Mouse (Mus musculus) bone marrow, adult 2 months (tissue): ENCODE data around the gene Prkacb.
"Not testable (repeated sequence)": the region's sequence is repeated elsewhere in the genome, so short reads cannot be mapped to it uniquely, and the experiment has no call there.

Source experiments
- CTCF ChIP-seq: fragments of 200-500 bp; IDR thresholded peaks from 2 replicates; pipeline ENCODE4 v1.5.1; 2011; ENCODE audit warnings: low read length, control low read depth; ENCODE audit not compliant: control insufficient read depth, insufficient read depth
- POLR2A ChIP-seq: fragments of 200-500 bp; IDR thresholded peaks from 2 replicates; pipeline ENCODE4 v1.6.1; 2011; ENCODE audit warnings: low read depth, mild to moderate bottlenecking, control low read depth, low read length, borderline replicate concordance; ENCODE audit not compliant: control insufficient read depth

GRCm38 (mm10) chr3:146736186-146736585 lies 76.6 kb downstream of the Prkacb start:
- not testable (repeated sequence) for TF ChIP-seq CTCF, POLR2A
